Mouse (Mus musculus) A20 (cell line): ENCODE measurements around the gene Fat1.

Experiments used
- DNase-seq: peaks from one replicate; pipeline ENCODE4 v3.0.0-alpha.2; 2011; ENCODE audit warnings: low read depth, low spot score

The Fat1 gene

GRCm38 (mm10) chr8:45004021-45004420 lies 68.8 kb downstream of the Fat1 start:
- no peak for DNase-seq

- DNase-seq, result no peak
Observed at GRCm38 (mm10) chr8:45010685-45011084, 75.4 kb downstream of the Fat1 start.

- DNase-seq, result no peak
Observed at GRCm38 (mm10) chr8:45011774-45012173, 76.5 kb downstream of the Fat1 start.

GRCm38 (mm10) chr8:45013852-45014251 lies 78.6 kb downstream of the Fat1 start:
- no peak for DNase-seq

GRCm38 (mm10) chr8:45014498-45015067 lies 79.3 kb downstream of the Fat1 start:
- DNase-seq, result no peak

- no peak for DNase-seq
Observed at GRCm38 (mm10) chr8:45015876-45016275, 80.6 kb downstream of the Fat1 start.

- no peak for DNase-seq
Observed at GRCm38 (mm10) chr8:45019241-45019640, 84.0 kb downstream of the Fat1 start.

GRCm38 (mm10) chr8:45021171-45021570 lies 85.9 kb downstream of the Fat1 start:
- no peak for DNase-seq

GRCm38 (mm10) chr8:45021911-45022665 lies 86.8 kb downstream of the Fat1 start:
- DNase-seq, result no peak

GRCm38 (mm10) chr8:45028081-45028497 lies 92.8 kb downstream of the Fat1 start:
- DNase-seq, result no peak

- DNase-seq, result no peak
Observed at GRCm38 (mm10) chr8:45038350-45038749, 103.1 kb downstream of the Fat1 start.

- no peak for DNase-seq
Observed at GRCm38 (mm10) chr8:45044160-45044559, 108.9 kb downstream of the Fat1 start.

GRCm38 (mm10) chr8:45050451-45050850 lies 115.2 kb downstream of the Fat1 start:
- no peak for DNase-seq

- no peak for DNase-seq
Observed at GRCm38 (mm10) chr8:45051236-45051635, 116.0 kb downstream of the Fat1 start.

GRCm38 (mm10) chr8:45052205-45052604 lies 117.0 kb downstream of the Fat1 start:
- DNase-seq, result peak; percentile 7

GRCm38 (mm10) chr8:45052618-45053017 lies 117.4 kb downstream of the Fat1 start:
- no peak for DNase-seq

GRCm38 (mm10) chr8:45055500-45055899 lies 120.3 kb downstream of the Fat1 start:
- no peak for DNase-seq

- no peak for DNase-seq
Observed at GRCm38 (mm10) chr8:45056810-45057209, 121.6 kb downstream of the Fat1 start.

- no peak for DNase-seq
Observed at GRCm38 (mm10) chr8:45060083-45060482, 124.8 kb downstream of the Fat1 start.

GRCm38 (mm10) chr8:45062311-45062710 lies 127.1 kb downstream of the Fat1 start:
- DNase-seq, result no peak

GRCm38 (mm10) chr8:45062982-45063924 lies 128.0 kb downstream of the Fat1 start:
- no peak for DNase-seq

- DNase-seq, result no peak
Observed at GRCm38 (mm10) chr8:45064197-45064869, 129.1 kb downstream of the Fat1 start.
